Mouse (Mus musculus) liver, postnatal 0 days (tissue): ENCODE results near the gene Cox4i2. TPM values are rescaled to one million over a fixed set of nuclear protein-coding genes. Genes with fewer than 3 reads are reported as not detected.

Experiments used
- ATAC-seq: fragments of 200-750 bp; cut with Nextera tagmentation; 2 replicates; pipeline ENCODE4 v1.8.0; 2017; ENCODE audit warnings: mild to moderate bottlenecking, moderate library complexity
- DNase-seq: peaks from one replicate; pipeline ENCODE4 v3.0.0-alpha.2; 2016
- H3K27ac ChIP-seq: fragments of 300-500 bp; sonication (generic); 2 replicates; pipeline ENCODE4 v1.5.1; 2014; ENCODE audit warnings: antibody characterized with exemption, moderate library complexity, mild to moderate bottlenecking, low read depth
- H3K27me3 ChIP-seq: fragments of 300-500 bp; sonication (generic); 2 replicates; pipeline ENCODE4 v1.6.1; 2014; ENCODE audit warnings: low read length, control low read depth, mixed read lengths; ENCODE audit not compliant: insufficient read depth
- H3K36me3 ChIP-seq: fragments of 300-500 bp; sonication (generic); replicated peaks from 2 replicates; pipeline ENCODE4 v1.6.1; 2014; ENCODE audit warnings: mild to moderate bottlenecking, control low read depth, low read length, moderate library complexity, mixed read lengths; ENCODE audit not compliant: insufficient read depth
- H3K4me1 ChIP-seq: fragments of 300-500 bp; sonication (generic); 2 replicates; pipeline ENCODE4 v1.6.1; 2014; ENCODE audit warnings: antibody characterized with exemption, mild to moderate bottlenecking, control low read depth; ENCODE audit not compliant: insufficient read depth
- H3K4me2 ChIP-seq: fragments of 300-500 bp; sonication (generic); 2 replicates; pipeline ENCODE4 v1.6.1; 2014; ENCODE audit warnings: low read depth, mild to moderate bottlenecking, low read length, moderate library complexity, mixed read lengths
- H3K4me3 ChIP-seq: fragments of 300-500 bp; sonication (generic); 2 replicates; pipeline ENCODE4 v1.5.1; 2014; ENCODE audit warnings: low read depth, low read length
- H3K9ac ChIP-seq: fragments of 300-500 bp; sonication (generic); replicated peaks from 2 replicates; pipeline ENCODE4 v1.6.1; 2014; ENCODE audit warnings: mild to moderate bottlenecking, moderate library complexity
- H3K9me3 ChIP-seq: fragments of 300-500 bp; sonication (generic); 2 replicates; pipeline ENCODE4 v1.6.1; 2016; ENCODE audit warnings: mild to moderate bottlenecking, control low read depth, low read length, mixed read lengths
- CTCF ChIP-seq: sonication (generic); IDR thresholded peaks from 2 replicates; pipeline ENCODE4 v1.5.1; 2016; ENCODE audit warnings: antibody characterized with exemption, low read depth
- EP300 ChIP-seq: IDR thresholded peaks from 2 replicates; pipeline ENCODE4 v1.6.1; 2016; ENCODE audit warnings: antibody characterized with exemption, low read depth, mild to moderate bottlenecking
- WGBS: fragments of 180-500 bp; shearing (Covaris S2); extraction: QIAGEN DNeasy Blood & Tissue Kit; methylation state at CpG from one replicate; pipeline ENCODE4 v1.1.7; 2014; ENCODE audit not compliant: insufficient replicate concordance; 5-methylcytosine and 5-hydroxymethylcytosine counted together
- polyA plus RNA-seq: library from polyadenylated mRNA; unstranded; fragments of >200 nt; fragmentation: Nextera tagmentation; extraction: Ambion mirVana; gene quantifications from 2 replicates; pipeline ENCODE4 v1.2.1, GENCODE M21; 2015

The Cox4i2 gene
- polyA plus RNA-seq, 1 experiment from 2014 or later: 1.0 TPM

GRCm38 (mm10) chr2:152709066-152709465, 44.9 kb upstream of the Cox4i2 start:
- no peak overlapping the region for H3K4me2 ChIP-seq
- no peak for ATAC-seq
- H3K9ac ChIP-seq: no peak overlapping the region
- H3K4me1 ChIP-seq: peaks cover 11% of the 10 kb centered on the region
- H3K27me3 ChIP-seq: no peaks in the 10 kb centered on the region
- DNase-seq: no peak
- TF ChIP-seq CTCF (no peak), EP300 (no peak)
- no peaks in the 10 kb centered on the region for H3K9me3 ChIP-seq
- peaks cover 30% of the 10 kb centered on the region for H3K36me3 ChIP-seq
- WGBS: 51% methylated on average over 5 of the region's 5 CpGs
- no peak overlapping the region for H3K27ac ChIP-seq
- no peak overlapping the region for H3K4me3 ChIP-seq

- no peak for ATAC-seq
- TF ChIP-seq CTCF: no peak
- TF ChIP-seq EP300: no peak
- DNase-seq: no peak
- 70% methylated on average over 6 of the region's 6 CpGs for WGBS
- no peak overlapping the region for H3K4me2 ChIP-seq
- no peak overlapping the region for H3K9ac ChIP-seq
- H3K27ac ChIP-seq: no peak overlapping the region
- no peaks in the 10 kb centered on the region for H3K9me3 ChIP-seq
- no peaks in the 10 kb centered on the region for H3K27me3 ChIP-seq
- no peak overlapping the region for H3K4me3 ChIP-seq
- no peaks in the 10 kb centered on the region for H3K36me3 ChIP-seq
- H3K4me1 ChIP-seq: no peaks in the 10 kb centered on the region
These were observed 37.7 kb upstream of the Cox4i2 start for GRCm38 (mm10) chr2:152716241-152716772.

- no peaks in the 10 kb centered on the region for H3K9me3 ChIP-seq
- H3K27me3 ChIP-seq: no peaks in the 10 kb centered on the region
- no peak overlapping the region for H3K4me3 ChIP-seq
- no peak for ATAC-seq
- H3K4me2 ChIP-seq: no peak overlapping the region
- no peak for TF ChIP-seq EP300
- no peak for TF ChIP-seq CTCF
- WGBS: 76% methylated on average over 11 of the region's 11 CpGs
- H3K4me1 ChIP-seq: no peaks in the 10 kb centered on the region
- no peak overlapping the region for H3K27ac ChIP-seq
- no peak for DNase-seq
- no peaks in the 10 kb centered on the region for H3K36me3 ChIP-seq
- no peak overlapping the region for H3K9ac ChIP-seq
These were observed 36.3 kb upstream of the Cox4i2 start for GRCm38 (mm10) chr2:152717652-152718051.

GRCm38 (mm10) chr2:152718076-152718475, 35.9 kb upstream of the Cox4i2 start:
- no peak for DNase-seq
- Histone ChIP-seq H3K27ac (no peak overlapping the region), H3K36me3 (no peaks in the 10 kb centered on the region), H3K9ac (no peak overlapping the region), H3K4me3 (no peak overlapping the region), H3K9me3 (no peaks in the 10 kb centered on the region), H3K4me1 (no peaks in the 10 kb centered on the region), H3K27me3 (no peaks in the 10 kb centered on the region), H3K4me2 (no peak overlapping the region)
- ATAC-seq: no peak
- no peak for TF ChIP-seq EP300
- TF ChIP-seq CTCF: no peak
- WGBS: 72% methylated on average over 6 of the region's 6 CpGs

- peak overlapping the region; percentile 16; the same call in 1 of the 2 replicates for H3K9ac ChIP-seq
- H3K9me3 ChIP-seq: no peaks in the 10 kb centered on the region
- H3K27me3 ChIP-seq: peaks cover 8% of the 10 kb centered on the region
- ATAC-seq (peak; percentile 22; the same call in 1 of the 2 replicates), DNase-seq (peak; percentile 56)
- H3K36me3 ChIP-seq: no peaks in the 10 kb centered on the region
- H3K4me2 ChIP-seq: peak overlapping the region; percentile 62
- peak overlapping the region; percentile 26; the same call in 1 of the 2 replicates for H3K4me3 ChIP-seq
- TF ChIP-seq CTCF (no peak), EP300 (no peak)
- no peak overlapping the region for H3K27ac ChIP-seq
- 10% methylated on average over 37 of the region's 37 CpGs for WGBS
- H3K4me1 ChIP-seq: peaks cover 20% of the 10 kb centered on the region
These were observed 30.2 kb upstream of the Cox4i2 start for GRCm38 (mm10) chr2:152723651-152724331.

GRCm38 (mm10) chr2:152724332-152724723, 29.6 kb upstream of the Cox4i2 start:
- TF ChIP-seq CTCF: no peak
- TF ChIP-seq EP300: no peak
- Histone ChIP-seq H3K27ac (no peak overlapping the region), H3K9ac (no peak overlapping the region; the same call in 1 of the 2 replicates), H3K36me3 (no peaks in the 10 kb centered on the region), H3K27me3 (peaks cover 8% of the 10 kb centered on the region), H3K4me1 (peaks cover 25% of the 10 kb centered on the region), H3K9me3 (no peaks in the 10 kb centered on the region), H3K4me3 (peak overlapping the region; percentile 26; the same call in 1 of the 2 replicates), H3K4me2 (peak overlapping the region; percentile 62)
- ATAC-seq (no peak), DNase-seq (no peak)
- WGBS: 51% methylated on average over 3 of the region's 3 CpGs
